ENCODE assay signal across 7 mouse cellular contexts in genomic region chr11:115231168-115231915, GRCm38 (mm10). TPM values are rescaled to one million over a fixed set of nuclear protein-coding genes. Genes with fewer than 3 reads are reported as not detected.
A peak's percentile ranks its signal among the peaks of the same experiment; 100 is the strongest.
DNase-seq lines count a peak whose midpoint lies in the region; ATAC-seq lines count a peak whose summit lies in the region.

No protein-coding gene starts in this region.

- no peak overlapping the region for H3K4me3 ChIP-seq in intestine, embryonic 15.5 days (replicated peaks)

- intact Hi-C loops in left cerebral cortex, postnatal 10 days (cut with DNase I) = no loop called here

- no peaks in the 10 kb centered on the region for H3K36me3 ChIP-seq in intestine, embryonic 15.5 days

- H3K4me2 ChIP-seq in intestine, embryonic 15.5 days (replicated peaks) = peak overlapping the region; percentile 45

- 32% methylated on average over 14 of the region's 14 CpGs for WGBS in intestine, embryonic 15.5 days

- no peaks in the 10 kb centered on the region for H3K27me3 ChIP-seq in intestine, embryonic 15.5 days (replicated peaks)

- peak overlapping the region; percentile 88 for H3K27ac ChIP-seq in intestine, embryonic 15.5 days

- ATAC-seq in intestine, embryonic 15.5 days = peak; percentile 89

- H3K9ac ChIP-seq in intestine, embryonic 15.5 days = no peak overlapping the region

- H3K4me1 ChIP-seq in intestine, embryonic 15.5 days (replicated peaks) = peaks cover 36% of the 10 kb centered on the region

- H3K9me3 ChIP-seq in intestine, embryonic 15.5 days = no peaks in the 10 kb centered on the region

- peak; percentile 23 to 32 for DNase-seq in B cell, adult 2 months
- peak; percentile 52 to 64 for DNase-seq in CD8-positive naive resting alpha-beta T cell, adult 2 months (ENCODE audit: low read depth in 2 of 2, low spot score in 2 of 2)
- DNase-seq in naive thymus-derived CD4-positive, alpha-beta T cell, adult 2 months (ENCODE audit: low read depth) = peak; percentile 88
- no peak for DNase-seq in embryo, embryonic 9.5 days (ENCODE audit: extremely low spot score)
- no peak for DNase-seq in right cerebral cortex, postnatal 36 days (ENCODE audit: low spot score in 2 of 2)
- no peak for DNase-seq in left cerebral cortex, postnatal 10 days (ENCODE audit: extremely low spot score in 1 of 2, low spot score in 2 of 2)

RNA-seq across cellular contexts. Expression of gene Grin2c, which starts 35.7 kb away (rescaled TPM):
- polyA plus RNA-seq in intestine, embryonic 15.5 days (2015; fragmentation: Nextera tagmentation; extraction: Ambion mirVana) = 0.05 and 0.09 TPM in 2 replicates
- total RNA-seq in left cerebral cortex, postnatal 10 days (2021) = 10 to 100 TPM; 14.7 to 21.6 TPM

RNA-seq across cellular contexts. Expression of gene Nat9, which starts 43.7 kb away (rescaled TPM):
- polyA plus RNA-seq in intestine, embryonic 15.5 days (2015; fragmentation: Nextera tagmentation; extraction: Ambion mirVana) = 20.5 and 20.6 TPM in 2 replicates
- 10 to 100 TPM; 14.5 to 16.6 TPM for total RNA-seq in left cerebral cortex, postnatal 10 days (2021)

RNA-seq across cellular contexts. Expression of gene Tmem104, which starts 44.1 kb away (rescaled TPM):
- 9.3 and 12.2 TPM in 2 replicates for polyA plus RNA-seq in intestine, embryonic 15.5 days (2015; fragmentation: Nextera tagmentation; extraction: Ambion mirVana)
- total RNA-seq in left cerebral cortex, postnatal 10 days (2021) = 10 to 100 TPM; 19.9 to 20.3 TPM

RNA-seq across cellular contexts. Expression of gene Fdxr, which starts 45.5 kb away (rescaled TPM):
- 17.2 and 20.8 TPM in 2 replicates for polyA plus RNA-seq in intestine, embryonic 15.5 days (2015; fragmentation: Nextera tagmentation; extraction: Ambion mirVana)
- 10 to 100 TPM; 18.2 to 18.7 TPM for total RNA-seq in left cerebral cortex, postnatal 10 days (2021)

Comparison
In these comparisons a context has a peak if more than half of its experiments do, and no peak if none do; other contexts are left out.
1. DNase-seq: peak in B cell, adult 2 months (2 of 2), CD8-positive naive resting alpha-beta T cell, adult 2 months (2 of 2) and naive thymus-derived CD4-positive, alpha-beta T cell, adult 2 months (single experiment); none in embryo, embryonic 9.5 days (single experiment), right cerebral cortex, postnatal 36 days (0 of 2) and left cerebral cortex, postnatal 10 days (0 of 2).